In genomic region chr1:55109066-55109766, GRCm38 (mm10) we compare ENCODE assay signal across 26 mouse cellular contexts. TPM values are rescaled to one million over a fixed set of nuclear protein-coding genes. Genes with fewer than 3 reads are reported as not detected.
A peak's percentile ranks its signal among the peaks of the same experiment; 100 is the strongest.
DNase-seq lines count a peak whose midpoint lies in the region; ATAC-seq and TF ChIP-seq lines count a peak whose summit lies in the region.
"Had no signal": no experiment of that assay in that cellular context is flagged by ENCODE, and none has a peak within 500 bp of the region (broad histone marks: within the 10 kb centered on the region; RNA-seq: fewer than 3 reads in every experiment).

No protein-coding gene starts in this region.

- H3K4me1 ChIP-seq in ES-Bruce4 (ENCODE audit: control insufficient read depth, insufficient read depth, low read length) (peaks cover 3% of the 10 kb centered on the region), ES-E14 (ENCODE audit: control insufficient read depth in 2 of 2, insufficient read depth in 2 of 2, low read length in 2 of 2, poor library complexity in 1 of 2) (peaks cover 3 to 26% of the 10 kb centered on the region in 2 experiments)
- 0 out of 2 replicates have a peak, but pooled peaks cover 2% of the 10 kb centered on the region for H3K4me1 ChIP-seq in intestine, embryonic 15.5 days (replicated peaks)
- H3K4me1 ChIP-seq: embryonic facial prominence, embryonic 13.5 days; embryonic facial prominence, embryonic 15.5 days; forebrain, embryonic 10.5 days; forebrain, embryonic 12.5 days had no signal

- WGBS in intestine, embryonic 15.5 days, result 90% methylated on average over 4 of the region's 4 CpGs

- no peak for TF ChIP-seq POLR2A in ES-Bruce4 (IDR thresholded peaks at IDR 0.05; ENCODE audit: insufficient read depth, low read length)

- H3K36me3 ChIP-seq in ES-Bruce4 (ENCODE audit: control insufficient read depth, insufficient read depth, low read length, poor library complexity, severe bottlenecking), result no peaks in the 10 kb centered on the region
- H3K36me3 ChIP-seq in ES-E14 (ENCODE audit: control insufficient read depth, insufficient read depth, low read length, poor library complexity, severe bottlenecking), result no peaks in the 10 kb centered on the region
- H3K36me3 ChIP-seq in intestine, embryonic 15.5 days, result no peaks in the 10 kb centered on the region
- H3K36me3 ChIP-seq: embryonic facial prominence, embryonic 13.5 days; embryonic facial prominence, embryonic 15.5 days; forebrain, embryonic 10.5 days; forebrain, embryonic 12.5 days had no signal

- H3K9me3 ChIP-seq in ES-Bruce4 (replicated peaks; ENCODE audit: control insufficient read depth, insufficient read depth, low read length, poor library complexity, severe bottlenecking), result no peaks in the 10 kb centered on the region
- H3K9me3 ChIP-seq in ES-E14 (ENCODE audit: control insufficient read depth, insufficient read depth, low read depth, low read length), result no peaks in the 10 kb centered on the region
- no peaks in the 10 kb centered on the region for H3K9me3 ChIP-seq in intestine, embryonic 15.5 days
- H3K9me3 ChIP-seq: embryonic facial prominence, embryonic 13.5 days; embryonic facial prominence, embryonic 15.5 days; forebrain, embryonic 10.5 days; forebrain, embryonic 12.5 days had no signal

- no peak overlapping the region for H3K4me3 ChIP-seq in ES-Bruce4 (ENCODE audit: low read depth, low read length)
- H3K4me3 ChIP-seq in ES-E14 (ENCODE audit: insufficient read depth in 1 of 2, low read depth in 1 of 2, low read length in 2 of 2, poor library complexity in 1 of 2, severe bottlenecking in 1 of 2), result no peak overlapping the region
- no peak overlapping the region for H3K4me3 ChIP-seq in intestine, embryonic 15.5 days (replicated peaks)
- H3K4me3 ChIP-seq in gastrocnemius, adult 2 months, result no peak overlapping the region
- H3K4me3 ChIP-seq: embryonic facial prominence, embryonic 13.5 days; embryonic facial prominence, embryonic 15.5 days; erythroblast, embryonic 14.5 days; forebrain, embryonic 10.5 days; forebrain, embryonic 12.5 days had no signal

- no peaks in the 10 kb centered on the region for H3K27me3 ChIP-seq in ES-Bruce4 (ENCODE audit: control insufficient read depth, insufficient read depth, low read length, poor library complexity, severe bottlenecking)
- H3K27me3 ChIP-seq in intestine, embryonic 15.5 days (replicated peaks), result no peaks in the 10 kb centered on the region
- H3K27me3 ChIP-seq: CH12.LX; embryonic facial prominence, embryonic 13.5 days; embryonic facial prominence, embryonic 15.5 days; forebrain, embryonic 12.5 days had no signal

- intact Hi-C loops in gastrocnemius, adult 2 months (cut with DNase I), result no loop called here

- H3K4me2 ChIP-seq in intestine, embryonic 15.5 days (replicated peaks), result no peak overlapping the region
- H3K4me2 ChIP-seq: embryonic facial prominence, embryonic 13.5 days; embryonic facial prominence, embryonic 15.5 days; forebrain, embryonic 12.5 days had no signal

- no peak for ATAC-seq in intestine, embryonic 15.5 days
- ATAC-seq: activated CD4-positive, CD25-positive, alpha-beta regulatory T cell, adult 4 months; CD4-positive, CD25-positive, alpha-beta regulatory T cell, adult 4 months; forebrain, embryonic 14.5 days; forebrain, embryonic 16.5 days had no signal

- TF ChIP-seq CTCF in ES-Bruce4 (IDR thresholded peaks at IDR 0.05; ENCODE audit: low read depth, low read length), result no peak
- TF ChIP-seq CTCF in gastrocnemius, adult 2 months (IDR thresholded peaks at IDR 0.05), result no peak

- H3K9ac ChIP-seq in ES-Bruce4 (ENCODE audit: low read depth, poor library complexity, severe bottlenecking) (peak overlapping the region; percentile 45; the same call in 1 of the 2 replicates), ES-E14 (ENCODE audit: insufficient read depth, low read depth, low read length, poor library complexity, severe bottlenecking) (peak overlapping the region; percentile 69; the same call in 1 of the 2 replicates)
- no peak overlapping the region for H3K9ac ChIP-seq in intestine, embryonic 15.5 days
- H3K9ac ChIP-seq: embryonic facial prominence, embryonic 13.5 days; embryonic facial prominence, embryonic 15.5 days; forebrain, embryonic 12.5 days had no signal

- in situ Hi-C loops in ES-E14 (cut with MboI; ENCODE audit: low sequenced_read_pairs in 2 of 2, unreplicated experiment in 2 of 2), result no loop called here

- peak; percentile 94 for TF ChIP-seq EP300 in ES-Bruce4 (IDR thresholded peaks at IDR 0.05; ENCODE audit: insufficient read depth, low read depth, low read length)

- H3K27ac ChIP-seq in ES-Bruce4 (ENCODE audit: insufficient read depth, low read length), result peak overlapping the region; percentile 82
- peak overlapping the region; percentile 99 for H3K27ac ChIP-seq in ES-E14 (ENCODE audit: insufficient read depth, low read depth, low read length, poor library complexity, severe bottlenecking)
- no peak overlapping the region for H3K27ac ChIP-seq in intestine, embryonic 15.5 days
- H3K27ac ChIP-seq in gastrocnemius, adult 2 months, result no peak overlapping the region
- H3K27ac ChIP-seq: embryonic facial prominence, embryonic 13.5 days; embryonic facial prominence, embryonic 15.5 days; forebrain, embryonic 10.5 days; forebrain, embryonic 12.5 days had no signal

- peak; percentile 63 for DNase-seq in heart, adult 11 months
- no peak for DNase-seq in heart, adult 9 months (ENCODE audit: low spot score in 2 of 2)
- no peak for DNase-seq in ES-E14 (ENCODE audit: low read depth, low spot score)
- DNase-seq in gastrocnemius, adult 2 months, result no peak
- DNase-seq: adrenal gland, adult 8-10 months; adrenal gland, postnatal 14 days; adrenal gland, postnatal 36 days; B cell, adult 2 months; cerebellum, adult 11-12 months; cerebellum, adult 2 months; cerebellum, adult 9-10 months; cerebellum, postnatal 10 days; cerebellum, postnatal 36 days; embryo, embryonic 11 days had no signal

TF ChIP-seq in ES-E14, 5 proteins besides CTCF, POLR2A, EP300 and RAD21:
- TF ChIP-seq MAFK (IDR thresholded peaks at IDR 0.05; ENCODE audit: insufficient read depth, low read depth, low read length) (no peak), CHD2 (IDR thresholded peaks at IDR 0.05; ENCODE audit: low read depth, low read length) (no peak), HCFC1 (IDR thresholded peaks at IDR 0.05; ENCODE audit: borderline replicate concordance, insufficient read depth, low read length) (no peak), ZC3H11A (IDR thresholded peaks at IDR 0.05; ENCODE audit: borderline replicate concordance, low read depth, low read length) (no peak), ZNF384 (IDR thresholded peaks at IDR 0.05; ENCODE audit: low read depth, low read length) (no peak)

RNA-seq across cellular contexts. Expression of gene Hspd1, which starts 21.2 kb away (rescaled TPM):
- 626 and 704 TPM in 2 replicates for polyA plus RNA-seq in ES-Bruce4 (2011; ENCODE audit: insufficient read depth, insufficient read length, low read depth, missing spikeins)
- 591 and 762 TPM in 2 replicates for total RNA-seq in ES-E14 (2012; rRNA removed)
- 702 and 739 TPM in 2 replicates for polyA plus RNA-seq in intestine, embryonic 15.5 days (2015; fragmentation: Nextera tagmentation; extraction: Ambion mirVana)
- total RNA-seq in gastrocnemius, adult 2 months (2021), result 100 to 1,000 TPM; 156 to 249 TPM

RNA-seq across cellular contexts. Expression of gene Hspe1, which starts 21.3 kb away (rescaled TPM):
- polyA plus RNA-seq in ES-Bruce4 (2011; ENCODE audit: insufficient read depth, insufficient read length, low read depth, missing spikeins), result 622 and 631 TPM in 2 replicates
- 592 and 697 TPM in 2 replicates for total RNA-seq in ES-E14 (2012; rRNA removed)
- 753 and 881 TPM in 2 replicates for polyA plus RNA-seq in intestine, embryonic 15.5 days (2015; fragmentation: Nextera tagmentation; extraction: Ambion mirVana)
- total RNA-seq in gastrocnemius, adult 2 months (2021), result 100 to 1,000 TPM in 1 of 2 experiments, 10 to 100 TPM in 1; 77.1 to 120 TPM

RNA-seq across cellular contexts. Expression of gene Mob4, which starts 21.8 kb away (rescaled TPM):
- 77.2 and 83.5 TPM in 2 replicates for polyA plus RNA-seq in ES-Bruce4 (2011; ENCODE audit: insufficient read depth, insufficient read length, low read depth, missing spikeins)
- 27.1 and 37.0 TPM in 2 replicates for total RNA-seq in ES-E14 (2012; rRNA removed)
- 143 and 152 TPM in 2 replicates for polyA plus RNA-seq in intestine, embryonic 15.5 days (2015; fragmentation: Nextera tagmentation; extraction: Ambion mirVana)
- total RNA-seq in gastrocnemius, adult 2 months (2021), result 10 to 100 TPM; 34.2 to 41.9 TPM

RNA-seq across cellular contexts. Expression of gene Coq10b, which starts 56.6 kb away (rescaled TPM):
- 21.2 and 27.1 TPM in 2 replicates for polyA plus RNA-seq in ES-Bruce4 (2011; ENCODE audit: insufficient read depth, insufficient read length, low read depth, missing spikeins)
- 10.8 and 20.4 TPM in 2 replicates for total RNA-seq in ES-E14 (2012; rRNA removed)
- polyA plus RNA-seq in intestine, embryonic 15.5 days (2015; fragmentation: Nextera tagmentation; extraction: Ambion mirVana), result 16.7 and 17.8 TPM in 2 replicates
- 10 to 100 TPM; 13.7 to 17.0 TPM for total RNA-seq in gastrocnemius, adult 2 months (2021)

Comparison
In these comparisons a context has a peak if more than half of its experiments do, and no peak if none do; other contexts are left out.
1. H3K27ac ChIP-seq: peak in ES-Bruce4 (single experiment) and ES-E14 (single experiment); none in intestine, embryonic 15.5 days (single experiment) and gastrocnemius, adult 2 months (single experiment).